Mouse (Mus musculus) spleen, adult 2 months (tissue): ENCODE data around the gene Frmd6.

ENCODE experiments used
- CTCF ChIP-seq: fragments of 200-500 bp; IDR thresholded peaks from 2 replicates; pipeline ENCODE4 v1.5.1; 2011; ENCODE audit warnings: mild to moderate bottlenecking, inconsistent platforms; ENCODE audit not compliant: insufficient read depth, insufficient read length, insufficient replicate concordance; ENCODE audit errors: extremely low read depth
- POLR2A ChIP-seq: fragments of 200-500 bp; IDR thresholded peaks from 2 replicates; pipeline ENCODE4 v1.6.1; 2011; ENCODE audit warnings: low read depth, low read length, inconsistent platforms

DNA sequence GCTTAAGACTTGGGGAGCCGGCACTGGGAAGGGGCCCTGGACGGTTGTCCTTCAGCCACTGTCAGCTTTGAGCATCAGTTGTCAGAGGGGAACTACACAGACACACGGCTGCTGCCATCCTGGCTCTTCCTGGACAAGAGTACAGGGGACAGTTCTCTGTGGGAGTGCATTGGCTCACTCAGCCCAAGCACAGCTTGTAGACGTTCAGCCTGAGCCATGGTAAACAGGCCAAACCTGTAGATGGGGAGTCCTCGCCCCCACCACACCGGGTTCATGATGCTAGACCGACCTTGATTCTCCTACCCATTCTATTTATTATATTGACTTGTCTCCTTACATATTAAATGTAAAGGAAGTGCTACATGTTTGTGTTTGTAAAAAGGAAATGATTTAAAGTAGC, 70.0 kb downstream of the Frmd6 start:
- TF ChIP-seq CTCF (no peak), POLR2A (no peak)
